Mouse (Mus musculus) heart, adult 2 months (tissue): ENCODE data around the gene Etfb.

Experiments used
- CTCF ChIP-seq: fragments of 200-600 bp; IDR thresholded peaks from 2 replicates; pipeline ENCODE4 v1.8.1; 2022; ENCODE audit warnings: antibody characterized with exemption, mild to moderate bottlenecking, moderate library complexity
- EP300 ChIP-seq: fragments of 200-500 bp; IDR thresholded peaks from 2 replicates; pipeline ENCODE4 v1.6.1; 2011; ENCODE audit warnings: low read depth, low read length, control low read depth; ENCODE audit not compliant: insufficient read depth
- POLR2A ChIP-seq: fragments of 200-500 bp; IDR thresholded peaks from 2 replicates; pipeline ENCODE4 v1.6.1; 2011; ENCODE audit warnings: mild to moderate bottlenecking, low read depth, low read length, control low read depth; ENCODE audit not compliant: insufficient read depth

- no peak for TF ChIP-seq EP300
- TF ChIP-seq POLR2A, result no peak
- no peak for TF ChIP-seq CTCF
These were observed 10.5 kb downstream of the Etfb start for GRCm38 (mm10) chr7:43454371-43454770.
